Mouse (Mus musculus) forebrain, embryonic 10.5 days (tissue): ENCODE measurements at regions not wholly inside any gene's neighbourhood (a gene's known extent, or its start where the extent isn't known, plus 50 kb on each side); places are given as distances from the start of the nearest gene placed in this dataset.

Experiments used
- DNase-seq: peaks from one replicate; pipeline ENCODE4 v3.0.0-alpha.2; 2017; ENCODE audit warnings: low spot score; ENCODE audit errors: extremely low spot score
- H3K27ac ChIP-seq: fragments of 300-500 bp; sonication (generic); 2 replicates; pipeline ENCODE4 v1.5.1; 2016; ENCODE audit warnings: mild to moderate bottlenecking
- H3K27me3 ChIP-seq: fragments of 300-500 bp; sonication (generic); 2 replicates; pipeline ENCODE4 v1.6.1; 2016; ENCODE audit warnings: mild to moderate bottlenecking; ENCODE audit not compliant: poor library complexity, severe bottlenecking
- H3K36me3 ChIP-seq: fragments of 300-500 bp; sonication (generic); replicated peaks from 2 replicates; pipeline ENCODE4 v1.6.1; 2016; ENCODE audit warnings: mild to moderate bottlenecking, moderate library complexity
- H3K4me1 ChIP-seq: fragments of 300-500 bp; sonication (generic); 2 replicates; pipeline ENCODE4 v1.6.1; 2016
- H3K4me3 ChIP-seq: fragments of 300-500 bp; sonication (generic); 2 replicates; pipeline ENCODE4 v1.5.1; 2016; ENCODE audit warnings: mild to moderate bottlenecking, moderate library complexity
- H3K9me3 ChIP-seq: fragments of 300-500 bp; sonication (generic); 2 replicates; pipeline ENCODE4 v1.6.1; 2016; ENCODE audit warnings: mild to moderate bottlenecking, moderate library complexity
- WGBS: fragments of 180-500 bp; shearing (Covaris S2); methylation state at CpG from one replicate; pipeline ENCODE4 v1.1.7; 2016; 5-methylcytosine and 5-hydroxymethylcytosine counted together

DNA sequence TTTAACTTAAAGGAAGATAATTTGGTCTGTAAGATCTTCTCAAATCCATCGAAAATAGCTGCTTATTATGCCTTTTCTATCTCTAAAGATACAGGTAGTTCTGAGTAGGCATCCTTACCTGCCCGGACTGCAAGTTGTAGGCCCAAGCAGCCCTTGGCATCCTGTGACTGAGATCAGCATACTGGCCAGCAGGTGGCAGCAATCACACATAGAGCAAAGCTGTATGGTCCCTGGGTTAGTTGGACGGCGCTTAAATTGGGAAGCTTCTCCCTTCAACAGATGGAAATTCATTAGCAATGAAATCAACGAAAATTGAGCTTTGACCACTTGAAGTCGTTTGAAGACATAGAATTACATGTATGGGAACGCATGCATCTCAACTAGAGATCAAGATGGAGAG is 61.0 kb downstream of the Ccng2 start:
- H3K27ac ChIP-seq = no peak overlapping the region
- H3K36me3 ChIP-seq = no peaks in the 10 kb centered on the region
- H3K9me3 ChIP-seq = no peaks in the 10 kb centered on the region
- no peak overlapping the region for H3K4me3 ChIP-seq
- H3K4me1 ChIP-seq = no peaks in the 10 kb centered on the region
- DNase-seq = peak; percentile 44
- WGBS = 28% methylated on average over 7 of the region's 7 CpGs
- no peaks in the 10 kb centered on the region for H3K27me3 ChIP-seq

GRCm38 (mm10) chr5:93330851-93331250 is 63.8 kb downstream of the Ccng2 start:
- Histone ChIP-seq H3K27me3 (no peaks in the 10 kb centered on the region), H3K4me1 (no peaks in the 10 kb centered on the region), H3K36me3 (no peaks in the 10 kb centered on the region), H3K4me3 (no peak overlapping the region), H3K9me3 (no peaks in the 10 kb centered on the region), H3K27ac (no peak overlapping the region)
- no peak for DNase-seq
- 68% methylated on average over 2 of the region's 2 CpGs for WGBS

DNA sequence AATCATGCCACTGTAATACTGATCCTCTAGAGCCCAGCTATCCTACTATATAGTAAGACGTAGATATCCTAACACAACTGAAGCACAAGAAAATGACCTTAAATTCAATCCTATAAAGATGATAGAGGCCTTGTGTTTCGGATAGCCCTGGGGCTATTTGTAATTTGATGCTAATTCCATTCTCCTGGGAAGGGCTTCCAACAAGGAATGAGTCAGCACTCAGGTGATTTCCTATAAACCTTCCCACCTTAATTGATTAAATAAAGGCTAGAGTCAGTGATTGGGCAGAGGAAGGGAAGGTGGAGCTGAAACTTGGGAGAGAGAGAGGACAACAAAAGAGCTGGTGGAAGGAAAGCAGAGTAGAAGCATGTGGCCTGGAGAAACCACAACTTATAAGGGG is 86.0 kb downstream of the Ccng2 start:
- Histone ChIP-seq H3K4me3 (no peak overlapping the region), H3K27ac (no peak overlapping the region), H3K36me3 (no peaks in the 10 kb centered on the region), H3K27me3 (no peaks in the 10 kb centered on the region), H3K4me1 (no peaks in the 10 kb centered on the region), H3K9me3 (peaks cover 38% of the 10 kb centered on the region)
- no peak for DNase-seq
- 79% methylated on average over 2 of the region's 2 CpGs for WGBS
